Mouse (Mus musculus) lung, postnatal 25 days (tissue): ENCODE measurements at regions not wholly inside any gene's neighbourhood (a gene's known extent, or its start where the extent isn't known, plus 50 kb on each side); places are given as distances from the start of the nearest gene placed in this dataset.

Source experiments
- DNase-seq: peaks from one replicate; pipeline ENCODE4 v3.0.0; 2022; ENCODE audit warnings: low spot score

- no peak for DNase-seq
These were observed 334.8 kb downstream of the Efna5 start for GRCm38 (mm10) chr17:62546286-62546685.

GRCm38 (mm10) chr17:62545330-62545729, 335.8 kb downstream of the Efna5 start:
- peak; percentile 8 for DNase-seq

- DNase-seq: no peak
These were observed 337.8 kb downstream of the Efna5 start for GRCm38 (mm10) chr17:62543056-62543975.

- no peak for DNase-seq
These were observed 351.2 kb downstream of the Efna5 start for GRCm38 (mm10) chr17:62529911-62530310.

- DNase-seq: no peak
These were observed 353.6 kb downstream of the Efna5 start for GRCm38 (mm10) chr17:62527556-62527955.

GRCm38 (mm10) chr17:62513635-62514034, 367.5 kb downstream of the Efna5 start:
- no peak for DNase-seq

GRCm38 (mm10) chr17:62510184-62510583, 370.9 kb downstream of the Efna5 start:
- DNase-seq: no peak

GRCm38 (mm10) chr17:62507766-62508485, 373.2 kb downstream of the Efna5 start:
- DNase-seq: no peak

- no peak for DNase-seq
These were observed 376.4 kb downstream of the Efna5 start for GRCm38 (mm10) chr17:62504691-62505090.

- no peak for DNase-seq
These were observed 410.4 kb downstream of the Efna5 start for GRCm38 (mm10) chr17:62470739-62471138.

- DNase-seq: no peak
These were observed 411.8 kb downstream of the Efna5 start for GRCm38 (mm10) chr17:62469367-62469766.

GRCm38 (mm10) chr17:62468859-62469258, 412.3 kb downstream of the Efna5 start:
- DNase-seq: no peak

GRCm38 (mm10) chr17:62467072-62467471, 414.0 kb downstream of the Efna5 start:
- no peak for DNase-seq

GRCm38 (mm10) chr17:62464994-62465393, 416.1 kb downstream of the Efna5 start:
- DNase-seq: no peak

GRCm38 (mm10) chr17:62464228-62464627, 416.9 kb downstream of the Efna5 start:
- DNase-seq: no peak

GRCm38 (mm10) chr17:62461304-62462245, 419.5 kb downstream of the Efna5 start:
- no peak for DNase-seq

- DNase-seq: peak; percentile 58
These were observed 422.2 kb downstream of the Efna5 start for GRCm38 (mm10) chr17:62458964-62459363.

GRCm38 (mm10) chr17:62438045-62438444, 443.1 kb downstream of the Efna5 start:
- no peak for DNase-seq

GRCm38 (mm10) chr17:62436044-62436443, 445.1 kb downstream of the Efna5 start:
- peak; percentile 27 for DNase-seq

- DNase-seq: no peak
These were observed 457.4 kb downstream of the Efna5 start for GRCm38 (mm10) chr17:62423476-62424385.

GRCm38 (mm10) chr17:62417584-62417983, 463.5 kb downstream of the Efna5 start:
- DNase-seq: no peak
